Mouse (Mus musculus) right cerebral cortex, postnatal 14 days (tissue): ENCODE results near the gene Ralgps1.
A peak's percentile ranks its signal among the peaks of the same experiment; 100 is the strongest.

Experiments
- DNase-seq: peaks from one replicate; pipeline ENCODE4 v3.0.0; 2022

Ralgps1 gene

GRCm38 (mm10) chr2:33320568-33320967 is 50.7 kb downstream of the Ralgps1 start:
- no peak for DNase-seq

- DNase-seq, result no peak
These were observed 51.4 kb downstream of the Ralgps1 start for GRCm38 (mm10) chr2:33319934-33320333.

- DNase-seq, result no peak
These were observed 51.8 kb downstream of the Ralgps1 start for GRCm38 (mm10) chr2:33319455-33319854.

- no peak for DNase-seq
These were observed 52.8 kb downstream of the Ralgps1 start for GRCm38 (mm10) chr2:33318491-33318964.

- DNase-seq, result peak; percentile 67
These were observed 54.8 kb downstream of the Ralgps1 start for GRCm38 (mm10) chr2:33316516-33316915.

- no peak for DNase-seq
These were observed 55.3 kb downstream of the Ralgps1 start for GRCm38 (mm10) chr2:33316063-33316405.

GRCm38 (mm10) chr2:33315233-33316062 is 55.8 kb downstream of the Ralgps1 start:
- no peak for DNase-seq

- DNase-seq, result peak; percentile 29
These were observed 61.9 kb downstream of the Ralgps1 start for GRCm38 (mm10) chr2:33309426-33309825.

- no peak for DNase-seq
These were observed 64.7 kb downstream of the Ralgps1 start for GRCm38 (mm10) chr2:33306565-33306964.

- no peak for DNase-seq
These were observed 67.8 kb downstream of the Ralgps1 start for GRCm38 (mm10) chr2:33303416-33303947.

- DNase-seq, result no peak
These were observed 68.5 kb downstream of the Ralgps1 start for GRCm38 (mm10) chr2:33302828-33303227.

GRCm38 (mm10) chr2:33302405-33302804 is 68.9 kb downstream of the Ralgps1 start:
- DNase-seq, result no peak

GRCm38 (mm10) chr2:33300371-33301046 is 70.8 kb downstream of the Ralgps1 start:
- no peak for DNase-seq

- no peak for DNase-seq
These were observed 72.4 kb downstream of the Ralgps1 start for GRCm38 (mm10) chr2:33298928-33299327.

- DNase-seq, result no peak
These were observed 76.2 kb downstream of the Ralgps1 start for GRCm38 (mm10) chr2:33295115-33295514.

- no peak for DNase-seq
These were observed 79.2 kb downstream of the Ralgps1 start for GRCm38 (mm10) chr2:33292057-33292456.

- DNase-seq, result no peak
These were observed 80.8 kb downstream of the Ralgps1 start for GRCm38 (mm10) chr2:33290491-33290890.

- no peak for DNase-seq
These were observed 82.4 kb downstream of the Ralgps1 start for GRCm38 (mm10) chr2:33288837-33289236.

GRCm38 (mm10) chr2:33283674-33284073 is 87.6 kb downstream of the Ralgps1 start:
- DNase-seq, result no peak

GRCm38 (mm10) chr2:33282877-33283276 is 88.4 kb downstream of the Ralgps1 start:
- DNase-seq, result no peak

- DNase-seq, result no peak
These were observed 89.5 kb downstream of the Ralgps1 start for GRCm38 (mm10) chr2:33281807-33282206.

GRCm38 (mm10) chr2:33280525-33280924 is 90.8 kb downstream of the Ralgps1 start:
- DNase-seq, result no peak

GRCm38 (mm10) chr2:33279758-33280157 is 91.5 kb downstream of the Ralgps1 start:
- no peak for DNase-seq
